Mouse (Mus musculus) myocyte (in vitro differentiated cells): ENCODE data around the gene Tgoln1.

Source experiments
- CEBPB ChIP-seq: IDR thresholded peaks from 2 replicates; pipeline ENCODE4 v1.6.1; 2011; ENCODE audit warnings: mild to moderate bottlenecking, moderate library complexity; ENCODE audit not compliant: poor library complexity, insufficient read depth, severe bottlenecking
- E2F4 ChIP-seq: IDR thresholded peaks from one replicate; pipeline ENCODE4 v1.6.1; 2011; ENCODE audit warnings: mild to moderate bottlenecking, control low read depth, moderate library complexity; ENCODE audit not compliant: insufficient read depth
- MAX ChIP-seq: IDR thresholded peaks from one replicate; pipeline ENCODE4 v1.6.1; 2011; ENCODE audit warnings: low read depth, mild to moderate bottlenecking, control low read depth
- POLR2A ChIP-seq: IDR thresholded peaks from one replicate; pipeline ENCODE4 v1.6.1; 2011; ENCODE audit warnings: low read depth, mild to moderate bottlenecking, control low read depth, moderate library complexity; ENCODE audit not compliant: insufficient read length

- TF ChIP-seq POLR2A (no peak), E2F4 (no peak), CEBPB (no peak), MAX (no peak)
Observed at GRCm38 (mm10) chr6:72590111-72590510, 26.7 kb downstream of the Tgoln1 start.
